Mouse (Mus musculus) kidney, embryonic 14.5 days (tissue): ENCODE measurements around the gene Wnt6. TPM values are rescaled to one million over a fixed set of nuclear protein-coding genes. Genes with fewer than 3 reads are reported as not detected.
A peak's percentile ranks its signal among the peaks of the same experiment; 100 is the strongest.

Source experiments
- ATAC-seq: fragments of 200-750 bp; cut with Nextera tagmentation; 2 replicates; pipeline ENCODE4 v1.8.0; 2017; ENCODE audit warnings: moderate number of reproducible peaks, mild to moderate bottlenecking, moderate TSS enrichment, moderate library complexity; ENCODE audit not compliant: low FRiP score, low TSS enrichment
- H3K27ac ChIP-seq: fragments of 300-500 bp; sonication (generic); 2 replicates; pipeline ENCODE4 v1.5.1; 2014; ENCODE audit warnings: low read depth, mild to moderate bottlenecking, low read length, moderate library complexity, mixed read lengths
- H3K27me3 ChIP-seq: fragments of 300-500 bp; sonication (generic); 2 replicates; pipeline ENCODE4 v1.6.1; 2014; ENCODE audit warnings: mild to moderate bottlenecking, low read length; ENCODE audit not compliant: control insufficient read depth, insufficient read depth
- H3K36me3 ChIP-seq: fragments of 300-500 bp; sonication (generic); 2 replicates; pipeline ENCODE4 v1.6.1; 2014; ENCODE audit warnings: low read length, mixed read lengths; ENCODE audit not compliant: control insufficient read depth, insufficient read depth
- H3K4me1 ChIP-seq: fragments of 300-500 bp; sonication (generic); 2 replicates; pipeline ENCODE4 v1.6.1; 2014; ENCODE audit warnings: low read length, mixed read lengths; ENCODE audit not compliant: control insufficient read depth, insufficient read depth
- H3K4me2 ChIP-seq: fragments of 300-500 bp; sonication (generic); replicated peaks from 2 replicates; pipeline ENCODE4 v1.6.1; 2014; ENCODE audit warnings: low read depth, mild to moderate bottlenecking, low read length
- H3K4me3 ChIP-seq: fragments of 300-500 bp; sonication (generic); 2 replicates; pipeline ENCODE4 v1.5.1; 2014; ENCODE audit warnings: mild to moderate bottlenecking, low read length
- H3K9ac ChIP-seq: fragments of 300-500 bp; sonication (generic); 2 replicates; pipeline ENCODE4 v1.6.1; 2014; ENCODE audit warnings: low read depth, mild to moderate bottlenecking, low read length, moderate library complexity
- H3K9me3 ChIP-seq: fragments of 300-500 bp; sonication (generic); 2 replicates; pipeline ENCODE4 v1.6.1; 2016; ENCODE audit warnings: low read length; ENCODE audit not compliant: control insufficient read depth
- WGBS: fragments of 180-500 bp; shearing (Covaris S2); extraction: QIAGEN DNeasy Blood & Tissue Kit; methylation state at CpG from one replicate; pipeline ENCODE4 v1.1.7; 2014; 5-methylcytosine and 5-hydroxymethylcytosine counted together
- polyA plus RNA-seq: library from polyadenylated mRNA; unstranded; fragments of >200 nt; fragmentation: Nextera tagmentation; extraction: Ambion mirVana; gene quantifications from 2 replicates; pipeline ENCODE4 v1.2.1, GENCODE M21; 2014

The Wnt6 gene
- 3.1 and 3.4 TPM in 2 replicates for polyA plus RNA-seq

- Histone ChIP-seq H3K4me2 (peak within 1 kb of the TSS; percentile 86), H3K9me3 (no peaks in the 10 kb centered on the region), H3K36me3 (no peaks in the 10 kb centered on the region), H3K4me1 (peaks cover 24% of the 10 kb centered on the region), H3K4me3 (peak within 1 kb of the TSS; percentile 50), H3K27me3 (peaks cover 48% of the 10 kb centered on the region), H3K9ac (peak within 1 kb of the TSS; percentile 50), H3K27ac (no peak within 1 kb of the TSS)
- no peak for ATAC-seq
- WGBS: no CpG with 5 or more reads among the region's 8 CpGs
Observed at GRCm38 (mm10) chr1:74771845-74771930, at the start of gene Wnt6. Wnt6 (plus strand) TSS chr1:74771892.

GRCm38 (mm10) chr1:74723748-74724147 is 47.9 kb upstream of the Wnt6 start:
- H3K9me3 ChIP-seq: no peaks in the 10 kb centered on the region
- 0 out of 2 replicates have a peak, but pooled peaks cover 4% of the 10 kb centered on the region for H3K4me1 ChIP-seq
- WGBS: 78% methylated on average over 2 of the region's 2 CpGs
- H3K9ac ChIP-seq: no peak overlapping the region
- no peak overlapping the region for H3K4me3 ChIP-seq
- no peak overlapping the region for H3K27ac ChIP-seq
- ATAC-seq: no peak
- no peaks in the 10 kb centered on the region for H3K27me3 ChIP-seq
- no peaks in the 10 kb centered on the region for H3K36me3 ChIP-seq
- H3K4me2 ChIP-seq: no peak overlapping the region

DNA sequence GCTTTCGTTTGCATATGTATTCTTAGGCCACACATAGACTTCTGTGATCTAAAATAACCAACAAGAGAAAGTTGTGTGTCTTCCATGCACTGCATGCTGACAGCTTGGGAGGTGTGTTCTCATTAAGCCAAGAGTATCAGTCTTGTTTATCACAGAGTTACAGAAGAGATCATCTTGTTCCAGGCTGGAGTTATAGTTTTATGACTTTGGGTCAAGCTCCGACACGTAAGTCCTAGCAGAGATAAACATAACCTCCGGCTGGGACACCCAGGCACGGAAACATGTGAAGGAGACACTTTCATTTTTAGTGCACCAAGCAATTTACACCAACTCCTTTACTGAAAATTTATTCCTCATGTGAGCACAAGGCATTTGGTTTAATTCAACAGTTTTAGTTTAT is 45.6 kb upstream of the Wnt6 start:
- Histone ChIP-seq H3K9ac (no peak overlapping the region), H3K36me3 (no peaks in the 10 kb centered on the region), H3K9me3 (no peaks in the 10 kb centered on the region), H3K4me2 (no peak overlapping the region), H3K27me3 (no peaks in the 10 kb centered on the region), H3K27ac (no peak overlapping the region), H3K4me1 (0 out of 2 replicates have a peak, but pooled peaks cover 2% of the 10 kb centered on the region), H3K4me3 (no peak overlapping the region)
- ATAC-seq: no peak
- WGBS: 34% methylated on average over 5 of the region's 5 CpGs

- H3K4me2 ChIP-seq: no peak overlapping the region
- 80% methylated on average over 5 of the region's 5 CpGs for WGBS
- no peak overlapping the region for H3K9ac ChIP-seq
- H3K27ac ChIP-seq: no peak overlapping the region
- no peaks in the 10 kb centered on the region for H3K9me3 ChIP-seq
- no peak overlapping the region for H3K4me3 ChIP-seq
- no peak for ATAC-seq
- no peaks in the 10 kb centered on the region for H3K4me1 ChIP-seq
- no peaks in the 10 kb centered on the region for H3K27me3 ChIP-seq
- no peaks in the 10 kb centered on the region for H3K36me3 ChIP-seq
Observed at GRCm38 (mm10) chr1:74726674-74727073, 45.0 kb upstream of the Wnt6 start.

- no peak overlapping the region for H3K9ac ChIP-seq
- no peak overlapping the region for H3K4me2 ChIP-seq
- no peaks in the 10 kb centered on the region for H3K4me1 ChIP-seq
- H3K9me3 ChIP-seq: no peaks in the 10 kb centered on the region
- no peak overlapping the region for H3K4me3 ChIP-seq
- no peaks in the 10 kb centered on the region for H3K27me3 ChIP-seq
- H3K36me3 ChIP-seq: no peaks in the 10 kb centered on the region
- WGBS: 71% methylated on average over 8 of the region's 8 CpGs
- no peak for ATAC-seq
- no peak overlapping the region for H3K27ac ChIP-seq
Observed at GRCm38 (mm10) chr1:74728446-74728845, 43.2 kb upstream of the Wnt6 start.

- H3K9ac ChIP-seq: no peak overlapping the region
- no peaks in the 10 kb centered on the region for H3K4me1 ChIP-seq
- H3K27me3 ChIP-seq: no peaks in the 10 kb centered on the region
- no peak for ATAC-seq
- H3K9me3 ChIP-seq: no peaks in the 10 kb centered on the region
- H3K27ac ChIP-seq: no peak overlapping the region
- no peak overlapping the region for H3K4me3 ChIP-seq
- H3K36me3 ChIP-seq: no peaks in the 10 kb centered on the region
- WGBS: 89% methylated on average over 12 of the region's 12 CpGs
- no peak overlapping the region for H3K4me2 ChIP-seq
Observed at GRCm38 (mm10) chr1:74736977-74737376, 34.7 kb upstream of the Wnt6 start.

DNA sequence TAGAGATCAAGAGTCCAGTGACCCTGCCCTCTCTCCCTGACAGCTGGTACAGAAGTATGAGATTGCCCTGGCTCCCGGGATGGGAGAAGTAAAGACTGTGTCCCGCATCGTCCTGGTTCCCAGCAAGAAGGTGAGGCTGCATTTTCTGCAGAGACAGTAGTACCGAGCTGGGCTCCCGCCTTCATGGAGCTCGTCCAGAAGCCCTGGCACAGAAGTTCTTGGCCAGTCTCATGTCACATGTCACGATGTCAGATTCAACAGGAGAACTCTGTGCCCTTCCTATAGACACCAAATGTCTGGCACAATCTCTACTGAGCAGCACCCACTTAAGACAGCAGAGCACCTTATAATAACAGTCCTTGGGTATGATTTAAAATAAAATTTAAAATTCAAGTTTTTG is 34.2 kb upstream of the Wnt6 start:
- ATAC-seq: no peak
- WGBS: 84% methylated on average over 7 of the region's 7 CpGs

DNA sequence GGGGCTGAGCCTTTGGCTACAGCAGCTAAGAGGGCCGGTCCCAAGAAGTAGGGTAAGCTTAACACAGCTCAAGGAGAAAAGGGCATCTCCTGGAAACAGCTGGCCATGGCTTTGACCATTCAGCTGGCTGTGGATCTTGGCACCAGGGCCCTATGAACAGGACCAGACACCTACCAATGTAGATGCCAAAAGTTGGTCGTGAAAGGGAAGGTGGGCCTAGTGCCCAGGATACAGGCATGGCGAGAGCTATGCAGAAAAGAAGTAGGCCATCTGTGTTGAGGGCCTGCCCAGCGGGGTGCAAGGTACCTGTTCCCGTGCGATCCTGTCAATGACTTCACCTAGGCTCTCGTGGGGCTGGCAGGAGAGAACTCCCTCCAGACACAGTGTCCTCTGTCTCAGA is 30.8 kb upstream of the Wnt6 start:
- 85% methylated on average over 7 of the region's 7 CpGs for WGBS
- no peak for ATAC-seq

More for the DNA sequence above, 34.2 kb upstream of the Wnt6 start:
- no peak overlapping the region for H3K27ac ChIP-seq
- no peak overlapping the region for H3K4me2 ChIP-seq
- no peak overlapping the region for H3K4me3 ChIP-seq
- H3K9me3 ChIP-seq: no peaks in the 10 kb centered on the region
- no peaks in the 10 kb centered on the region for H3K36me3 ChIP-seq
- no peaks in the 10 kb centered on the region for H3K27me3 ChIP-seq
- H3K9ac ChIP-seq: no peak overlapping the region
- no peaks in the 10 kb centered on the region for H3K4me1 ChIP-seq

GRCm38 (mm10) chr1:74747335-74747734 is 24.4 kb upstream of the Wnt6 start:
- Histone ChIP-seq H3K4me2 (no peak overlapping the region), H3K4me3 (no peak overlapping the region), H3K9me3 (no peaks in the 10 kb centered on the region), H3K27ac (no peak overlapping the region), H3K9ac (no peak overlapping the region), H3K36me3 (no peaks in the 10 kb centered on the region), H3K27me3 (peaks cover 3% of the 10 kb centered on the region; the same call in 1 of the 2 replicates), H3K4me1 (0 out of 2 replicates have a peak, but pooled peaks cover 3% of the 10 kb centered on the region)
- WGBS: 72% methylated on average over 5 of the region's 5 CpGs
- 0 out of 2 replicates have a peak, but pooled peaks have one; percentile 14 for ATAC-seq

More for the DNA sequence above, 30.8 kb upstream of the Wnt6 start:
- H3K4me2 ChIP-seq: no peak overlapping the region
- no peaks in the 10 kb centered on the region for H3K36me3 ChIP-seq
- H3K9me3 ChIP-seq: no peaks in the 10 kb centered on the region
- H3K4me1 ChIP-seq: no peaks in the 10 kb centered on the region
- H3K4me3 ChIP-seq: no peak overlapping the region
- H3K27me3 ChIP-seq: no peaks in the 10 kb centered on the region
- no peak overlapping the region for H3K9ac ChIP-seq
- H3K27ac ChIP-seq: no peak overlapping the region
